Mouse (Mus musculus): ENCODE measurements around the gene Kcnj4.
A peak's percentile ranks its signal among the peaks of the same experiment; 100 is the strongest.

Kcnj4 gene

DNA sequence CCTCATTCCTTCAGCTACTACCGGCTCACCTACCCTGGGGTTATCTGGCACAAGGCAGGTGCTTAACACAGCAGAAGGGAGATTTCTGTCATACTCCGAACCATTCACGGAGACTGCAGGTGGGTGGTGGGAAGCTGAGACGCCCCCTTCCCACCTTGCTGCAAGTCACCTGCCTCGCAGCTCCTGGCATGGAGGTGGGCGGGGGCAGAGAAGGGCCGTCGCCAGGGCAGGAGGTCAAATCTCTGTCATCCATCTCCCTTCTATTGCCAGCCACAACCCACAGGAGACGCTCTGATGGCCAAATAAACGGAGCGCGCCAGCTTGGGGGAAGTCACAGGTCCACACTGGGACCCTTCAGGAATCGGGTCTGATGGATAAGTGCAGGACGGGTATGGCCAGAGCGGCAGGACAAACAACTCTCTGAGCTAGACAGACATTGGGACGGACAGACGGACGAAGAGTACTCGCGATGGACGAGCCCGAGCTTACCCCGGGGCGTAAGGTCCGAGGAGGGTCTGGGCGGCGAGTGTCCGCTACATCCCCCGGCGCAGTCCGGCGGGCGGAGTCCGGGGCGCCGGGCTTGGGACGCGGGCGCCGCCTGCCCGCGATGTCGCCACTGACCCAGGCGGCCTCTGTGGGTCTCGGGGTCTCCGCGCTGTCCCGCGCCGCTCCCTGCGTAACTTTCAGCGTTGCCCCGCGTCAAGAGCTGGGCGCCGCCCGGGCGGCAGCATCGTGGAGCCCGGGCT, at the start of gene Kcnj4:
Gene Kcnj4 (minus strand): TSS at position 535 of the 746 bp plus-strand sequence.
- DNase-seq (ENCODE audit: extremely low read depth, low read depth), result no peak

DNA sequence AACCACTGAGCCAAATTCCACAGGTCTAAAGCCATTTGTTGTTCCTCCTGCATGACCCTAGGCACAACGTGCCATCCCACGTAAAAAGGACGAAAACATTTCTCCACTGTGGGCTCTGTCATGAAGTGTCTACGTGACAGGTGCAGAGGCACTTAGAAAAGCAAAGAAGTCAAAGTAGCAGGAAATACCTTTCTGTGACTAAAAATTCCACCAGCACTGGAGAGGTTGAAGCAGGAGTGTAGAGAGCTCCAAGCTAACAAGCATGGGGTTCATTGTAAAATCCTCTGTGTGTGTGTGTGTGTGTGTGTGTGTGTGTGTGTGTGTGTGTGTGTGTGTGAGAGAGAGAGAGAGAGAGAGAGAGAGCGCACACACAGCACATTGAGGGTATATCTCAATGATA, 47.5 kb upstream of the Kcnj4 start:
- no peak for DNase-seq (ENCODE audit: extremely low read depth, low read depth)

DNA sequence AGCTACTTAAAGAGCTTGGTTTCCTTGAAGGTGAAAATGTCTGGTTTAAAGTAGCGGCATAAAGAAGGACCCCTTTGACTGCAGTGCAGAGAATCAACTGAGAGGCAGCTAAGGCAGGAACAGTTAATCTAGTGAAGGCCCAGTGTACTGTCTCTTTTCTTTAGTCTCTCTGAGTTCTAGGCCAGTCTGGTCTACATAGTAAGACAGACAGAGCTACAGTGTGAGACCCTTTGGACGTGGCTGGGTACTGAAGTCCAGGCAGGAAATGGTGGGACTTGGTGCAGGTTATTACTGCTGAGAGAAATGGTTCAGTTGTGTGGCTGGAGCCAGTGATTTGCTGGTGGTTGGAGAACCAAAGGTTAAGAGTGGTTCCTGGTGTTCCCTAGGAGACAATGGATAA, 43.2 kb upstream of the Kcnj4 start:
- no peak for DNase-seq (ENCODE audit: extremely low read depth, low read depth)

DNA sequence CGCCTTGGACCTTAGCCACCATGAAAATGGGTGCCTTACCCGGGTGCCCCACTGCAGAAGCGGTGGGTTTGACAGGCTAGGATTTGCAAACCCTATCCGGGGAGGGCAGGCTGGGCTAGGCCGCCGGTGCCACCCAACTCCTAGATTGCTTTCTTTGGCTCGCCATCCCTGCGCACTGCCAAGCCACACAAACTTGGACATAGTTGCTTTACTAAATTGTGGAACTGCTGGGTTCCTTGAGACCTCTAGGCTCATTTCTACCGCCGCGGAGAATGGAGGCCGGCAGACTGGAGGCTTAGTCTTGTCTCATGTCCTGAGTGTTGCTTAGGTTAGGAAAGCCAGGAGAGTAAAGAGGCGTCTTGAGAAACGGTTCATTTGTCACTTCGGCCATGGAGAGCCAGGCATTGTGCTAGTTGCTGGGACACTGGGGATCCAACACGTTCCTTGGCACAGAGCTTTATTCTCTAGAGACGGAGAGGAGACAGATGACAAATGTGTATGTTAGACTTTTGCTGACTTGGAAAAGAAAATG, 42.3 kb upstream of the Kcnj4 start:
- no peak for DNase-seq (ENCODE audit: extremely low read depth, low read depth)

DNA sequence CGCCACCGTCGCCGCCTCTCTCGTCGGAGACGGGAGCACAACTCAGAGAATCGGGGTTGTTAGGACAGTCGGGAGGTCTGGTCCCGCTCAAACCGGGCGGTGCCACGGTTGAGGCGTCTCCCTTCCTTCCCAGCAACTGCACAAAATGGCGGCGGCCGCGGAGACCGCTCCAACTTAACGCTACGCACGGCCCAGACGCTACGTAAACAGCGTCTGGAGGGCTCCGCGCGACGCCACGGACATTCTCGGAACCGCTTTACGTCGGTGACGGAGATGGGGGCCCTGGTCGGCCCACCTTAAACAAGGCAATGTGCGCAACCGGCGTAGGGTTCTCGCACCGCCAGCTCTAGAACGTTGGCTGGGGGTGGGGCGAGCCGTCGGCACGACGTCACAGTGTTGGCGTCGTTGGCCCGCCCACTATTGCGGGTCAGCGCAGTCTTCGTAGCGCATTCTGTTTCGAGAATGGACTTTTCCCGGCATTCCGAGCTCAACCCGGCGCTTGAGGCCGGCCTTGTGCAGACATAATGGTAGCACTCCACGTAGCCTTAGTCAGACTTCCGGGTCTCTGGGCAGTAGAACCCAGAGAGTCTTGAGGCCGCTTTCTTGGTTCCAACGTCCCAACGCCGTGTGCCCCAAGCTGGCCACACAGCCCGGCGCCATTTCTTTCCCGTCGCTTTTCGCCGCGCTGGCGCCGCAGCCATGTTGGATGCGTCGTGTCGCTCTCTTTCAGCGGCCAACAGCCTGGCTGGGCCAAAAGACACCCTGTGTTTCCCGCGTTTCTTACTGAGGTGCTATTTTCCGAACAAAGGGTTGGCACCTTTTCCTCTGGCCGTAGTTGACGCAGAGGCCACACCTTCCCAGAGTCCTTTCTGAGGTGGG, 41.6 kb upstream of the Kcnj4 start, which contains the start of gene Ddx17:
Gene Ddx17 (minus strand): TSS at position 332 of the 879 bp plus-strand sequence.
- DNase-seq (ENCODE audit: extremely low read depth, low read depth), result peak; percentile 73

DNA sequence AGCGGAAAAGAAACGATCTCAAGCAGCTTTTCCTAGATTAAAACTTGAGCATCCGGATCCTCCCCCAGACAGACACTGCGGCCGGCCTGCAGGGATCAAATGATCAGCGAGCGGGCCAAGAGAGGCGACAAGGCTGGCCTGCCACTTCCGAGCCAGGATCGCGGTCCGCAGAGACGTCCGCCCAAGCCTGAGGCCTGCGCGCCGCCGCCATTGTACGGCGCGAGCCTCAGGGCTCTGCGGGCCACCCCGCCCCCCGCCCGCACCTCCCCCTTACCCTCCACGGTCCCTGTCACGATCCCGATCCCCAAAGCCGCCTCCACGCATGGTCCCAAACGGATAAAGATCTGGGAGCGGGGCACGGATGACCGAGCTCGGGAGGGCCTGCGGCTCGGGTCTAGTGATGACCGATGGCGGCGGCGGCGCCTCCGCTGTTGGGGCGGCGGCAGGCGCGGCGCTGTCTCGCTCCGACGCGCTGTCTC, 40.9 kb upstream of the Kcnj4 start:
- peak; percentile 35 for DNase-seq (ENCODE audit: extremely low read depth, low read depth)

DNA sequence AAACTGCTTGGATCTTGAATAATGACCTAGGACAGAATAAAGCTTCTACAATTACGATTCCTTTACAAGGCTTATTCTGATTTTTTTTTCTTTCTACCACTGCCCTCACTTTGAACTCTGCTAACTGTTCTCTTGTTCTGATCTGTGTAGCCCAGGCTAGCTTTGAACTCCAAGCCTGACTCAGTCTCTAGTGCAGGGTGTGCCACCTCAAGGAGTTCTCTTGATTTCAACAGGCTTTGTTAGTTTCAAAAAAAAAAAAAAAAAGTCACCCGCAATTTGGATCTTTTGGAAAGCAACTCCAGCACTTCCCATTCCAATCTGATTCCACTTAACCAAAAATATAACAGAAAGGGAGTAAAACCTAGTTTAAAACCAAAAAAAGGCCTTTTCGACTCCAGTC, 40.5 kb upstream of the Kcnj4 start:
- no peak for DNase-seq (ENCODE audit: extremely low read depth, low read depth)

DNA sequence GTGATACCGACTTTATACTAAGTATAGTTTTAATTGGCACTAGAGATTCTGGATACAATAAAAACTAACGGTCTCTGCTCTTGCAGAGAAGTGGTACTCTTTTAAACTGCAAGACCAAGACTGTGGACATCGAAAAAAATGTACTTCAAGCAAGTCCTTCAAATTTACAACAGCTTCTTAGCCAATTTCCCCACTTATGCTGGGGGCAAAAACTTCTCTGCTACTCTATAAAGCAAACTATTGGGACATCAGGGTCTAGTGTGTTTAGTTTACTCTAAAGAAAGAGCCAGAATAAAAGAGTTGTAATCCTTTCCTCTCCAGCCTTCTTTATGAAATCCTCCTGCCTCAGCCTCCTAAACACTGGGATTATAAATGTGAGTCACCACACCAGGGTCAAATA, 38.9 kb upstream of the Kcnj4 start:
- DNase-seq (ENCODE audit: extremely low read depth, low read depth), result no peak

DNA sequence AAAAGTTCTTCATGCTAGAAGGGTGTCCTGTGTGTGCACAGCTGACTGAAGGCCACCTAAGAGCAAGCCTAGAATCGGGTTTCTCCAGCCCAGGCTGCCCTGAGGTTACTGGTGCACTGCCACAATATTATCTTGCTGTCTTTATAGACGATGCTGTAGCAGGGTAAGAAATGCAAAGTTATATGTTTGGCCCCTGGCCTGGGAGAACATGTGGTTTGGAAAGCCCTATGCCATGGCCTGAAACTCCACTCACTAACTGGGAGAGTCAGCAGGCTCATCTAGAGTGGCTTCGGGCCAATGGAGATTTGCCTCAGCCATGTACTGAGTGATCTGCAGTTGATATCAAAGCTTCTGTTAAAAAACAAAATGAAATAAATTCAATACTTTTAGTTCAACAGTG, 28.8 kb upstream of the Kcnj4 start:
- no peak for DNase-seq (ENCODE audit: extremely low read depth, low read depth)

DNA sequence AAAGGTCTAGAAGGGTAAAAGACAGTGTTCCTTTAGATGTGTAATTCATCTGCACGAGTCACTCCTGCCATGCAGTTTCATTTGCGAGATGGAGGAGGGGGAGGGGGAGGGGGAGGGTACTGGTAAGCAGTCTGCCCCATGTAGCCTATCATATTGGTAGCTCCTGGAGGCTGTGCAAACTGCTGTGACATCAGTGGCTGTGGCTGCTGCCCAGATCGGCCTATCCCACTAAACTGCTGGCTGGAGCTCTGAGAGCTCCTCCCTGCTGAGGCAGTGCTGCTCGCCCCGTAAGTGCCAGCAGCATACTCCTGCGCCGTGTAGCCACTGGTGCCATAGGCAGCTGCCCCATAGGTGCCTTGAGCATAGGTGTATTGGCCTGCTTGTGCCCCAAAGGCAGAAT, 24.9 kb upstream of the Kcnj4 start:
- DNase-seq (ENCODE audit: extremely low read depth, low read depth), result no peak

DNA sequence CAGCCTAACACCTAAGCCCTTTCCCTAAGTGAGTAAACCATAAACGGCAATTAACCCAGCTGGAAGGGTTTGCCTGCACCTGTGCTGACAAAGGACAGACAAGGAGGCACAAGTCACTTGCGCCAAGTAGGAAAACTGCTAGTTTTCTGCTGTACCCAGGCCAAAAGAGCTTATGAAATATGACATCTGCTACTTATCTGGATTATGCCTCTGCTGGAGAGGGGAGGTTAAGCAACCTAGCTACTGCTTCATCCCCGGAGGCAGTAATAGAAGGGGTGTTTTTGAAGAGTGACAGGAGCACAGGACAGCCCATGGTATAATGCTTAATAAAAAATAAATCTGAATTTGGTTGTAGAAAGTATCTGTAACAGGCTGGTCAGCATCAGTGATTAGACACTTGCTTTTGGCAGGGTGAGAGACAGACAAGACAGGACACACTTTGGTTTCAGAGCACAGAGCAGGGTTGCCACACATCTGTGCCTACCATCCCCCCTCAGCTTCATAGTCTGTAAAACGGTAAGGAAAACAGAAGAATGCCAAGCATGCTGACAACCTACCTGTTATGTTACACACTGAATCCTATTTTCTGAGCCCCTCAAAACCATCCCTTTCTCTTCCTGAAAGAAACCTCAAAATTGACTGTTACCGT, 23.1 kb upstream of the Kcnj4 start:
- no peak for DNase-seq (ENCODE audit: extremely low read depth, low read depth)

DNA sequence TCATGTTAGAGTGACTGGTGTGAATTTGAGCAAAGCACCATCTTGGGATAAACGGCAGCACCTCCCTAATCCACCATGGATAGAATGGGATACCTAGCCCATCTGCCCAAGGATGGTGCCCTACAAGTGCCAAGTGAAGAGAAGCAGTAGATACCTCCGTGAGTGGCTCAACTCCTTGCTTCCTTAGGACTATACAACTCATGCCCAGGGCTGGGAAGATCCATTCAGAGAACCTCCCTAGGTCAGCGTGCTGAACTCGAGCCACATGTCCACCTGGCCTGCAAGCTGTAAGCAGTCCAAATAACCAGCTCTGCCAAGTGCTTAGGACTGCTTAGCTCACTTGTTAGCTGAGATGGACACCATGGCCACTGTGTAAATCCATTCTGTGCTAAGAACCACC, 22.2 kb upstream of the Kcnj4 start:
- DNase-seq (ENCODE audit: extremely low read depth, low read depth), result no peak

DNA sequence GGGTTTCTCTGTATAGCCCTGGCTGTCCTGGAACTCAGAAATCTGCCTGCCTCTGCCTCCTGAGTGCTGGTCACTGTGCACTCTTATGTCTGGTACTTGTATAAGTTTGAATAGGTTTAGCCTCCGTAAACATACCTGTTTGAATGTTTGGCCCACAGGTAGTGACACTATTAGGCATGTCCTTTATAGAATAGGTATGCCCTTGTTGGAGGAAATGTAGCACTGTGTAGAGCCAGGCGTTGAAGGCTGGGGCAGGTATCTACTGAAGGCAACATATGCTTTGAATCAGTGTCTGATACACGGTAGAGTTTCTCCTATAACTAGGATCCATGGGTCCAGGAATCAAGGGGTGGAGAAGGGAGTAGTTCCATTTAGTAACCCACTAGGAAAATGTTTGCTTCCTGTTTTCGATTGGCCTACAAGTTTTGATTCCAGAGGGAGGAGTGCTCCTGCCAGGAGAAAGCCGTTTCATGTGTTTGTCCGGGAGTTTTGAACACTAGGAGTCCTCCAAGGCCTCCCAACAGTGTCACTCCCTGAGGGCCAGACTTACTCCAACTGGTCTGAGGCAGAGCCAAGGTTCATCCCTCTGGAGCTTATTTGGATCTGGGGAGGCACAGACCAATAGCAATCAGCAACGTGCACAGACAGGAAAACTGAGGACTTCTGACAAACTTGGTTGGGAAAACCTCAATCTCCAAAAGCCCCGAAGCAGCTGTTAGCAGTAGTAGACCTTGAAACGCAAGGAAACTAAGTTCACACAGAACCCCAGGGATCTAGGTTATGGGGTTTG, 21.1 kb upstream of the Kcnj4 start:
- DNase-seq (ENCODE audit: extremely low read depth, low read depth), result no peak

DNA sequence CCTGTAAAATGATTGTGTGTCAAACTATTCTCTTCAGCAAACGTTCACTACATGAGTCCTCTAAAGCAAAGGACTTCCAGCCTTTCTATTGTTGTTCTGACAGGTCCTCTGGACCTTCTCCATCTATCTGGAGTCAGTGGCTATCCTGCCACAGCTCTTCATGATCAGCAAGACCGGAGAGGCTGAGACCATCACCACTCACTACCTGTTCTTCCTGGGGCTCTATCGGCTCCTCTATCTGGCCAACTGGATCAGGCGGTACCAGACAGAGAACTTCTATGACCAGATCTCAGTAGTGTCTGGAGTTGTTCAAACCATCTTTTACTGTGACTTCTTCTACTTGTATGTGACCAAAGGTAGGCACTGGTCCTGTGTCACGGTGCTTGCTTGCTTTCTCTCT, 20.5 kb upstream of the Kcnj4 start:
- no peak for DNase-seq (ENCODE audit: extremely low read depth, low read depth)

DNA sequence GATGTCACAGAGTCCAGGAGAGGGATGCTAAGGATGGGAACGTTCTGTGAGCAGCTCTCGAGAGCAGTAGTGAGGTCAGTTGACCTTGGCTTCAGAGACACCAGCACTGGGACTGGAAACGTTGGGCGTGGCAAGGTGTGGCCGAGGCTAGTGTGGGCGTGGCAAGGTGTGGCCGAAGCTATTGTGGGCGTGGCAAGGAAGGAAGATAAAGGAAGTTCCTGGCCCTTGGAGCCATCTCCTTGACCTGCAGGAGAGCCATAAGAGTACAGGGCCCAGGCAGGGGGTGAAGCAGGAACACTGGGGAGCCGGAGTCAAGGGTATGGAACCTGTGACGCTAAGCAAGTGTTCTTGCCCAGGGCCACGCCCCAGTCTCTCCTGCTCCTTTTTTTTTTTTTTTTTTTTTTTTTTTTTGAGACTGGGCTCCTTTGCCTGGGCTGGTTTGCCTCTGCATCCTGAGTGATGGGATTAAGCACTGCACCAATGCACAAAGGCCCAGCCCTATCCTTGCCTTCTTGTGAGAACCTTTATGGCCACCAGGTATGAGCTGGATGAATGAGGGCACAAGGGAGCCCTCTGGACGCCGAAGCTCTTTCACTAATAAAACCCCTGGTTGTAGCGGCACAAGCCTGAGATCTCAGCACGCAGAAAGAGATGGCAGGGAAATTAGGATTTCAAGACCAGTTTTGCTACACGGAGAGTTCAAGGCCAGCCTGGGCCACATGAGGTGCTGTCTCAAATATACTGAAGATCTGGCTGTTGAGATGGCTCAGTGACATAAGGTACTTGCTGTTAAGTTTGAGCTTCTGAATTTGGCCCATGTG, 14.6 kb upstream of the Kcnj4 start:
- DNase-seq (ENCODE audit: extremely low read depth, low read depth), result no peak

DNA sequence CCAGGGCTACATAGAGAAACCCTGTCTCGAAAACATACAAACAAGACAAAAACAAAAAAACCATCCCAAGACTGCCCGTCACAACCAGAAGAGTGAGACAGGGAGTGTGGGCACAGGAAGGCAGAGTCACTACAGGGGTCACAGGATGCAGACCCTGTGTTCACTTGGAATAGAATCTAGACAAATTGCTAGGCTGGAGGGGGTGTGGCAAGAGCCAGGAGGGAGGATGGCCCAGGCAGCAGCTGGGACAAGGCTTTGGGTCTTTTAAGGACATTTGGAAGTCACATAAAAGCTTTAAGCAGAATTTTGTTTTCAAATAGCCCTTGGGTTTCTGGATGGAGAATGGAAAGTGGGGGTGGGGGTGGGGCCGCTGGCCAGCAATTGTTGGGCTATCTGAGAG, 13.5 kb upstream of the Kcnj4 start:
- no peak for DNase-seq (ENCODE audit: extremely low read depth, low read depth)

DNA sequence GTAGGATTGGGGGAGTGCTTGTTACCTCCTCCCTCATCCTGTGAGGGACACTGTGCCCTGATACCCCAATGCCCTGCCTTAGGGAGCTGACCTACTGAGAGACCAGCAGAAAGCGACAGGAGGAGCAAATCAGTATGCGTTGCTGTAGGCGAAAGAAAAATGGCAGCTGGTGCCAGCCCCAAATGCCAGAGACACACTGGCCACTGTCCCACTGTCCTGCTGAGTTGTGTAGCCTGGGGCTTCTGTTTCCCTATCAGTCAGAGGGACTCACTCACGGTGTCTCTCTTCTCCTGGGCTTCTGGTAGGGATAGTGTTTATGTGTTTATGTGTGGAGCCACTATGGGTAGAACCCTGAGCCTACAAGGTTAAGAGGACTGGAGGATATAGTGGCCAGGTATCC, 12.7 kb upstream of the Kcnj4 start:
- no peak for DNase-seq (ENCODE audit: extremely low read depth, low read depth)

DNA sequence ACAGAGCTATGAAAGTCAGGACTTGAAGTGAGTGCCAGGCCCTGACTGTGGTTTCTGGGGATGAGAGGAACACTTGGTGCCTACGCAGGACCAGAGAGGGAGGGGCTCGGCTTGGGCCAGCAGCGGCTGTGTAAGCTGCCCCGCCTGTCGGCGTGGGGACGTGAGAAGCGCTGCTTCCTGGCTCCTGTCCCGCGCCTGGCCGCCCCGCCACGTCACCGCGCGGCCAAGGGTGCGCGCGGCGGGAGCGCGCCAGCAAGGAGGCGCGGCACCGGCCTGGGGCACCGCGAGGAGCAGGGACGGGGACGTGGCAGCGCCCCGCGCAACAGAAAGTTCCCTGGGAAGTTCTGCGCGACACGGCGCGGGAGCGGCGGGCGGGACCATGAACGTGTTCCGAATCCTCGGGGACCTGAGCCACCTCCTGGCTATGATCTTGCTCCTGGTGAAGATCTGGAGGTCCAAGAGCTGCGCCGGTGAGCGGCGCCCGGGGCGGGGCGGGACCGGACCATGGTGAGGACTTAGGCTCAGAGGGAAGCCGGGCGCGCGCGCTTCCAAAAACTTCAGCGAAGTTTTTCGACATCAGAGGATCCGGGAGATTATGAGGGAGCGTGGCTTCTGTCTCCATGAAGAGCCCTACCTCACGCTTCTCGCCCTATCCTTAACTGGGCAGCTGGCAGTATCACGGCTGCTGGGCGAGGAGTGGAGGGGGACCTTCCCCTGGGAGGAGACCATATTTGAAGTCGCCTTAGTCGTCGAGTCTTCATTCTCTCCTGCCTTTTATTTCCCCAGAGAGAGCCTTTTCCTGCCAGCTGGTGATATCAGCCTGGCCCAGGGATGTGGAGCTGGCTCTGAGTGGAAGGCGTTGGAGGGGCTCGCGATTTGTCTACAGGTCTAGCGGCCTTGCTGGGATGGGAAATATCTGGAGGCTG, 11.4 kb upstream of the Kcnj4 start, which contains the start of gene Kdelr3:
Gene Kdelr3 (plus strand): TSS at position 241 of the 926 bp plus-strand sequence.
- peak; percentile 48 for DNase-seq (ENCODE audit: extremely low read depth, low read depth)

DNA sequence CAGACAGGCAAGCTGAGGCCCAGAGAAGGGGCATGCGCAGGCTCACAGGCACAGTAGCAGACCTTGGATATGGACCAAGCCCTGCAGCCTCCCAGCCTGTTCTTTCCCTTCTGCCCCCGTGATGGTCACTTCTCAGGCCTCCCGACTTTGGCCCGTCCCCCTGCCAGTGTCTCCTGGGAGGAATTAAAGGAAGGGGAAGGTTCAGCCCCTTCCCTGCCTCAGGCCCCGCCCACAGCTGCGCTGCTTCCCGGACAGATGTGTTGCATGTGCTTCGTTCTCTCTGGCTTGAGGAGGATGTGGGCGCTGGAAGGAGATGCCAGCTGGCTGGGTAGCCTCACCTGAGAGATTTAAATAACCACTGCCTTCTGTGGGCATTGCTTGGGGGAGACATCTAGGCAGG, 8.9 kb upstream of the Kcnj4 start:
- no peak for DNase-seq (ENCODE audit: extremely low read depth, low read depth)
